Mouse (Mus musculus) ES-Bruce4 (cell line): ENCODE measurements at regions not wholly inside any gene's neighbourhood (a gene's known extent, or its start where the extent isn't known, plus 50 kb on each side); places are given as distances from the start of the nearest gene placed in this dataset.

Source experiments
- CTCF ChIP-seq: IDR thresholded peaks from one replicate; pipeline ENCODE4 v1.8.1; 2011; ENCODE audit warnings: low read depth, low read length
- EP300 ChIP-seq: IDR thresholded peaks from 2 replicates; pipeline ENCODE4 v1.6.1; 2011; ENCODE audit warnings: low read depth, low read length; ENCODE audit not compliant: insufficient read depth
- POLR2A ChIP-seq: IDR thresholded peaks from one replicate; pipeline ENCODE4 v1.8.1; 2011; ENCODE audit warnings: low read length; ENCODE audit not compliant: insufficient read depth

DNA sequence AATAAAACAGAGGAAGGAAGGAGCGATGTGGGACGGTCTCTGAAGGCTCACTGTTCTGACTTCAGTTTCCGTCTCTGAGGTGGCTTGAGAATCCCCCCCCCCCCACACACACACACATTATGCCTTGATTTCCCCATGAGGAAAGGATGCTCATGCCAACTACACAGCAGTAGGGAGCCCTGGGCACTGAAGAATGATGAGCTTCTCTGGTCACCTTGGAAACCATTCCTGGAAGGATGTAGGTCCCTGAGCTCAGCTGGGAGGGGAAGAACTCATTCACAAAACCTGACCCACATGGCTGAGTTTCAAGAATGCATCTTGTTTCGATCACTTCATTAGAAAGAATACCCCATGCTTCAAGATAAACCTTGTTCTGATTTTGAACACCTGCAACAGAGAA, 422.2 kb downstream of the Cmpk2 start:
- no peak for TF ChIP-seq CTCF
- no peak for TF ChIP-seq POLR2A
- TF ChIP-seq EP300, result no peak
